In the genomic region with DNA sequence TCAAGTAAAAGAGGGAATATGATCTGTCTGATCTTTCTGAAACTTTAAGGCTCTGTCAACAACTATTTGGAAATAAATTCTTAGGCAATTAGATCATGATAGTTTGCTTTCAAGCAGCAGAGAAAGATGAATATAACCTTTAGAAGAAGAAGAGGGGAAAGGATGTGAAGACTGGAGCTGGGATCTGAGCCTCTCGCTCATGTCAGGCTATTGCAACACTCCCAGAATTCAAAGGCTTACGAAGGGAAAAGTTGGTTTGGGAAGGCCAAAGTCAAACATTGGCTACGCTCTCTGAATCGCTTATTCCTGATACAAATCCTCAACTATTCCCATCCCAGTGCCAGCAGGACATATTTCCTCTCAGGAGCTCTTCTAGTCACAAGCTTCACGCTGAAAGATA, we compare ENCODE assay signal across 1 mouse cellular context.
TF ChIP-seq lines count a peak whose summit lies in the region.

No protein-coding gene starts in this region.

TF ChIP-seq in C2C12, 6 proteins besides CTCF, POLR2A, EP300 and RAD21 (continued from another document):
- TF ChIP-seq FOSL1 (IDR thresholded peaks at IDR 0.05; ENCODE audit: insufficient read depth, low read length, poor library complexity, severe bottlenecking): no peak
- TF ChIP-seq USF1 (IDR thresholded peaks at IDR 0.05; ENCODE audit: low read depth): no peak
